Mouse (Mus musculus) liver, embryonic 14.5 days (tissue): Measurements from ENCODE around the gene Mybpc2.

Experiments
- CTCF ChIP-seq: IDR thresholded peaks from 2 replicates; pipeline ENCODE4 v1.5.1; 2016; ENCODE audit warnings: antibody characterized with exemption, low read depth, control low read depth
- EP300 ChIP-seq: IDR thresholded peaks from 2 replicates; pipeline ENCODE4 v1.6.1; 2016; ENCODE audit warnings: antibody characterized with exemption, low read depth

DNA sequence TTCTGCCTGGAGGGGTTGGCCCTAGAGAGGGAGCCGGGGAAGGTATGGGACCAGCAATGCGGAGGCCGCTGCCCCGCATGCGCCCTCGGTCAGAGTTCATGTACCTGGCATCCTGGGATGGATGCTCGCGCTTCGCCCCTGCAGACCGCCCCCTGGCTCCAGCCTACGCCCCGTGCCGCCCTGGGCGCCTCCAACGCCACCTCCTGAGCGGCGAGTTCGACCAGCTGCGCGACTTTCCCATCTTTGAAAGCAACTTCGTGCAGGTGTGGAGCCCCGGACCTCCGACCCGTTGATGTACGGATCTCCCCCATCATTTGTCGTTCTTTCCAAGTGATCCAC is 27.7 kb downstream of the Mybpc2 start:
- TF ChIP-seq CTCF = peak; percentile 63
- TF ChIP-seq EP300 = no peak
